Mouse (Mus musculus) fat pad, adult 2 months (tissue): ENCODE results near the gene Kctd17.

Experiments
- DNase-seq: peaks from one replicate; pipeline ENCODE4 v3.0.0-alpha.2; 2011; ENCODE audit warnings: low read depth, low spot score; ENCODE audit errors: extremely low read depth

Gene Kctd17

GRCm38 (mm10) chr15:78447121-78447520 lies 18.8 kb downstream of the Kctd17 start:
- no peak for DNase-seq

GRCm38 (mm10) chr15:78447746-78448535 lies 19.6 kb downstream of the Kctd17 start:
- DNase-seq: no peak

- DNase-seq: no peak
Observed at GRCm38 (mm10) chr15:78449131-78449530, 20.8 kb downstream of the Kctd17 start.

- no peak for DNase-seq
Observed at GRCm38 (mm10) chr15:78449694-78450418, 21.5 kb downstream of the Kctd17 start.

GRCm38 (mm10) chr15:78450419-78450768 lies 22.0 kb downstream of the Kctd17 start:
- DNase-seq: no peak

- no peak for DNase-seq
Observed at GRCm38 (mm10) chr15:78451201-78451600, 22.8 kb downstream of the Kctd17 start.

- no peak for DNase-seq
Observed at GRCm38 (mm10) chr15:78452929-78453328, 24.6 kb downstream of the Kctd17 start.

GRCm38 (mm10) chr15:78455168-78455567 lies 26.8 kb downstream of the Kctd17 start:
- DNase-seq: no peak

- DNase-seq: no peak
Observed at GRCm38 (mm10) chr15:78456051-78456450, 27.7 kb downstream of the Kctd17 start.

GRCm38 (mm10) chr15:78457193-78457592 lies 28.8 kb downstream of the Kctd17 start:
- no peak for DNase-seq

GRCm38 (mm10) chr15:78462981-78463380 lies 34.6 kb downstream of the Kctd17 start:
- DNase-seq: no peak

- no peak for DNase-seq
Observed at GRCm38 (mm10) chr15:78466809-78467208, 38.4 kb downstream of the Kctd17 start.

- DNase-seq: no peak
Observed at GRCm38 (mm10) chr15:78467570-78467969, 39.2 kb downstream of the Kctd17 start.

- no peak for DNase-seq
Observed at GRCm38 (mm10) chr15:78468379-78468937, 40.1 kb downstream of the Kctd17 start, which contains the start of gene Tmprss6. Tmprss6 (minus strand) TSS chr15:78468634.

GRCm38 (mm10) chr15:78470495-78471276 lies 42.3 kb downstream of the Kctd17 start:
- no peak for DNase-seq

- DNase-seq: no peak
Observed at GRCm38 (mm10) chr15:78471902-78472301, 43.5 kb downstream of the Kctd17 start.

- no peak for DNase-seq
Observed at GRCm38 (mm10) chr15:78473442-78473841, 45.1 kb downstream of the Kctd17 start.

- DNase-seq: no peak
Observed at GRCm38 (mm10) chr15:78475604-78476031, 47.3 kb downstream of the Kctd17 start.

- no peak for DNase-seq
Observed at GRCm38 (mm10) chr15:78476878-78477277, 48.5 kb downstream of the Kctd17 start.

GRCm38 (mm10) chr15:78478073-78478472 lies 49.7 kb downstream of the Kctd17 start:
- no peak for DNase-seq

GRCm38 (mm10) chr15:78479470-78479869 lies 51.1 kb downstream of the Kctd17 start:
- no peak for DNase-seq
